Mouse (Mus musculus): ENCODE results near the gene Lmo2. TPM values are rescaled to one million over a fixed set of nuclear protein-coding genes. Genes with fewer than 3 reads are reported as not detected.

Gene Lmo2
- polyA plus RNA-seq, 1 experiment from 2014 or later, result 27.1 TPM

DNA sequence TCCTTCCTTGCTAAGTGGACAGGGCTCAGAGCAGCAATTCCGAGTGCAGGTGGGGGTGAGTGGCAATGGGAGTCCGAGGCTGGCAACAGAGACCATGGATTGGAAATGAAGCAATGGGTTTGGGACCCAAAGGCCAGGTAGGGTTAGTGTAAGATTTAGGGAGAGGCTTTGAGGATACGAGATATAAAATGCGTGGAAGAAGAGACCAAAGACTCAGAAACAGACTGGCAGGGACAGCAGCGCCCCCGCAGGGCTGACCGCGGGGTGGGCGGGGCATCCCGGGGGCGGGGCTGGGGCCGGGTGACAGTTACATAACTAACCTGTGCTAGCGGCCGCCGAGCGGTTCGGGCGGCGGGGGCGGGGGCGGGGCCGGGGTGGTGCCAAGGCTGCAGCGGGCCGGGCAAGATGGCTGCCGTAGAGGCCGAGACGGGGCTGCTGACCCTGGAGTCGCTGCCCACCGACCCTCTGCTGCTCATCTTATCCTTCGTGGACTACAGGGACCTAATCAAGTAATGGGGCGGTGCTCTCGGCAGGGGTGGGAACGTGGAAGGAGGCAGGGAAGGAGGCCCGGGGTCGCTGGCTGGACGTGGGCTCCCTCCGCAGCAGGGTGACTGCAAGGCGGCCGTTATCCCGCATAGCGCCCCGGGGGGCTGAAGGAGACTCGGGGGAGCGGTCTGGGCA, 69.8 kb downstream of the Lmo2 start, which contains the start of gene Fbxo3:
Gene Fbxo3, plus strand, starts transcription at position 264 of the 681 bp plus-strand sequence.
- WGBS, result under 1% methylated on average over 42 of the region's 44 CpGs
- Histone ChIP-seq H3K27me3 (replicated peaks) (no peaks in the 10 kb centered on the region), H3K4me2 (peak within 1 kb of the TSS; percentile 72), H3K4me1 (peaks cover 11% of the 10 kb centered on the region; the same call in 1 of the 2 replicates), H3K9me3 (no peaks in the 10 kb centered on the region), H3K36me3 (peaks cover 3% of the 10 kb centered on the region; the same call in 1 of the 2 replicates), H3K4me3 (replicated peaks) (peak within 1 kb of the TSS; percentile 94), H3K27ac (peak within 1 kb of the TSS; percentile 5), H3K9ac (peak within 1 kb of the TSS; percentile 92)
- ATAC-seq (ENCODE audit: insufficient read depth, low FRiP score, low read depth), result peak; percentile 95

DNA sequence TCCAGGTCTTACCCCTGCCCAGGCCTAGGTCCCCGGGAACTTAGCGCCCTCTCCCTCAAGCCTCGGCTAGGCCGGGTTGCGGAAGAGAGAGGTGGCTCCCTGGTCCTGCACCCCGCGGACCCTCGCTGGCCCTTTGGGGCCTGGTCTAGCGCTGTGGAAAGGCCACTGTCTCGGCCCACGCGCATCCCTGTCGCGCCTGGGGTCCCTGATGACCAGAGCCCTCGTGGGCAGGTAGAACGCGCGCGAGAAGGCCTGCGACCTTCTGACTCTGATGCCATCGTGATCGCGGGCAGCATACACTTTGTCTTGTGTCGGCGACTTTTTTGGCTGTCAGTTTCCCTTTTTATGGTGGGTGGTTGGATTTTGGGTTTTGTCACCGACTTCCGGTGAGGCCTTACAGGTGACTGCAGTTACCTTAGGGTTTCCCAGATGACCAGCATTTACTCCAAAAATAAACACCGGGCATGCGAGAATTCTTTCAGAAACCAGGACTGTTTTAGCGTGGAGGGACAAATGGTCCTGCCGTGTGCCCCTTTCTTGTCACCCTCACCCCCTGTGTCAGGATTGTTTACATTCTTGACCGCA, 70.4 kb downstream of the Lmo2 start, which contains the start of gene 4931422A03Rik:
Gene 4931422A03Rik, minus strand, starts transcription at position 223 of the 585 bp plus-strand sequence.
- no peaks in the 10 kb centered on the region for H3K27me3 ChIP-seq (replicated peaks)
- peaks cover 3% of the 10 kb centered on the region; the same call in 1 of the 2 replicates for H3K36me3 ChIP-seq
- ATAC-seq (ENCODE audit: insufficient read depth, low FRiP score, low read depth), result no peak; the same call in 1 of the 2 replicates
- H3K4me2 ChIP-seq, result peak within 1 kb of the TSS; percentile 72
- H3K9me3 ChIP-seq, result no peaks in the 10 kb centered on the region
- peaks cover 11% of the 10 kb centered on the region; the same call in 1 of the 2 replicates for H3K4me1 ChIP-seq
- WGBS, result under 1% methylated on average over 32 of the region's 32 CpGs
- peak within 1 kb of the TSS; percentile 94 for H3K4me3 ChIP-seq (replicated peaks)
- peak within 1 kb of the TSS; percentile 92 for H3K9ac ChIP-seq
- H3K27ac ChIP-seq, result peak within 1 kb of the TSS; percentile 5

DNA sequence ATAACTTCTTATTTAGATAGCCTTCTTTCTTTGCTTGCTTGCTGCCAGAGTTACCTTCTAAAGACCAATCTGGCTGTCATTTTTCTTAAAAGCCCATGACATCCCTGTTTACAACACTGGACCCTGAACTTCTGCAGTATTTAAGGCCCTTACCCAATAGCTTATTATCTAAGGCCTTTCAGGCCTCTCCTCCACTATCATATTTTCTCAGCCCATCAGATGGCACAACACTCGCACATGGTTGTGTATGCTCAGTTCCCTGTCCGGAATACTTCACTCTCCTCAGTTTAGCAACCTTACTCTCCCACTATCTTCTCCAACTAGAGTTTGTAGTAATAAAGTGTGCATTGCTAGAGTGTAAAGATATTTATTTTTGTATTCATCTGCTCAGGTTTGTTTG, 71.3 kb downstream of the Lmo2 start:
- ATAC-seq (ENCODE audit: insufficient read depth, low FRiP score, low read depth), result no peak
- H3K36me3 ChIP-seq, result peaks cover 7% of the 10 kb centered on the region; the same call in 1 of the 2 replicates
- no peaks in the 10 kb centered on the region for H3K9me3 ChIP-seq
- peak overlapping the region; percentile 72 for H3K4me2 ChIP-seq
- no peaks in the 10 kb centered on the region for H3K27me3 ChIP-seq (replicated peaks)
- peaks cover 11% of the 10 kb centered on the region; the same call in 1 of the 2 replicates for H3K4me1 ChIP-seq
- no peak overlapping the region for H3K9ac ChIP-seq
- no peak overlapping the region; the same call in 1 of the 2 replicates for H3K27ac ChIP-seq
- 60% methylated on average over 2 of the region's 2 CpGs for WGBS
- peak overlapping the region; percentile 94 for H3K4me3 ChIP-seq (replicated peaks)

DNA sequence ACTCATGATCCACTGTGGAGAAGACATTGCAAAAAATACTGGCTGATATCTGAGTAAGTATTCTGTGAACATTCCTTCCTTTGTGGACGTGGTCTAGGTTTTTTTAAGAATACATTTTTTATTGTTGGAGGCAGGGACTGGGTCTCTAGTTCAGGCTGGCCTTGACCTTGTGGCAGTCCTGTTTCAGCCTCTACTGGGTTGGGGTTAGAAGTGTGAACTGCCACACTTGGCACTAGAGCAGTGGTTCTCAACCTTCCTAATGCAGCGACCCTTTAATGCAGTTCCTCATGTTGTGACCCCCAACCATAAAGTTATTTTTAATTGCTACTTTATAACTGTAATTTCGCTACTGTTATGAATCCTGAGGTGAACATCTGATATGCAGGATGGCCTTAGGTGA, 72.6 kb downstream of the Lmo2 start:
- Histone ChIP-seq H3K27ac (no peak overlapping the region), H3K4me3 (replicated peaks) (no peak overlapping the region), H3K9ac (no peak overlapping the region), H3K4me1 (peaks cover 11% of the 10 kb centered on the region; the same call in 1 of the 2 replicates), H3K4me2 (no peak overlapping the region), H3K27me3 (replicated peaks) (no peaks in the 10 kb centered on the region), H3K9me3 (no peaks in the 10 kb centered on the region), H3K36me3 (peaks cover 9% of the 10 kb centered on the region; the same call in 1 of the 2 replicates)
- no peak for ATAC-seq (ENCODE audit: insufficient read depth, low FRiP score, low read depth)
- 74% methylated on average over 3 of the region's 3 CpGs for WGBS

Other genes starting within 250 kb of the Lmo2 start
- 25.0 and 27.6 TPM in 2 replicates for gene Nat10, start 196.7 kb upstream of the Lmo2 start, polyA plus RNA-seq (2015; fragmentation: Nextera tagmentation; extraction: Ambion mirVana)
- 252 and 271 TPM in 2 replicates for gene Caprin1, start 160.3 kb upstream of the Lmo2 start, polyA plus RNA-seq (2015; fragmentation: Nextera tagmentation; extraction: Ambion mirVana)
- gene Fbxo3, start 69.7 kb downstream of the Lmo2 start, polyA plus RNA-seq (2015; fragmentation: Nextera tagmentation; extraction: Ambion mirVana), result 55.4 and 56.0 TPM in 2 replicates
- 2.4 and 3.1 TPM in 2 replicates for gene 4931422A03Rik, start 70.4 kb downstream of the Lmo2 start, polyA plus RNA-seq (2015; fragmentation: Nextera tagmentation; extraction: Ambion mirVana)
- gene Gm10912, start 107.8 kb downstream of the Lmo2 start, polyA plus RNA-seq (2015; fragmentation: Nextera tagmentation; extraction: Ambion mirVana), result 0.10 TPM in 1 of 2 replicates, not detected in the other
- gene Gm10799, start 110.6 kb downstream of the Lmo2 start, polyA plus RNA-seq (2015; fragmentation: Nextera tagmentation; extraction: Ambion mirVana), result not detected in 2 replicates
- 5.0 and 6.8 TPM in 2 replicates for gene Cd59b, start 111.9 kb downstream of the Lmo2 start, polyA plus RNA-seq (2015; fragmentation: Nextera tagmentation; extraction: Ambion mirVana)
- gene Cd59a, start 137.8 kb downstream of the Lmo2 start, polyA plus RNA-seq (2015; fragmentation: Nextera tagmentation; extraction: Ambion mirVana), result 31.2 and 33.4 TPM in 2 replicates
- gene A930018P22Rik, start 164.8 kb downstream of the Lmo2 start, polyA plus RNA-seq (2015; fragmentation: Nextera tagmentation; extraction: Ambion mirVana), result 0.17 and 0.22 TPM in 2 replicates